24 mouse cellular contexts compared by ENCODE assay signal in genomic region chr16:95442023-95442422, GRCm38 (mm10).
DNase-seq lines count a peak whose midpoint lies in the region; ATAC-seq and TF ChIP-seq lines count a peak whose summit lies in the region.
"Had no signal": no experiment of that assay in that cellular context is flagged by ENCODE, and none has a peak within 500 bp of the region (broad histone marks: within the 10 kb centered on the region; RNA-seq: fewer than 3 reads in every experiment).

No protein-coding gene starts in this region.

- no peak for ATAC-seq in heart, embryonic 13.5 days (ENCODE audit: extremely low read depth, insufficient number of reproducible peaks, low FRiP score, low TSS enrichment)
- ATAC-seq: CD4-positive, CD25-positive, alpha-beta regulatory T cell, adult 4 months; forebrain, embryonic 13.5 days; forebrain, embryonic 16.5 days; hindbrain, embryonic 16.5 days; intestine, embryonic 15.5 days; Patski had no signal

- no peak for DNase-seq in heart, adult 2 months
- DNase-seq in heart, adult 8-10 months (ENCODE audit: low spot score) = no peak
- no peak for DNase-seq in heart, postnatal 14 days
- DNase-seq in 416B (ENCODE audit: low read depth) (peak; percentile 72), MN1 (ENCODE audit: low spot score) (no peak)
- DNase-seq: adrenal gland, postnatal 10 days; cerebellum, adult 11-12 months; cerebellum, adult 8-10 months; cerebellum, postnatal 14 days; gastrocnemius, postnatal 14 days; heart, postnatal 36 days; kidney, adult 11 months; kidney, adult 8-10 months had no signal

- intact Hi-C loops in heart, adult 2 months (cut with DNase I) = no loop called here
- intact Hi-C loops in heart, postnatal 14 days (cut with DNase I) = no loop called here

- 34% methylated on average over 4 of the region's 4 CpGs for WGBS in heart, adult 2 months
- 46% methylated on average over 4 of the region's 4 CpGs for WGBS in heart, embryonic 13.5 days

- H3K36me3 ChIP-seq in heart, adult 2 months (ENCODE audit: control insufficient read depth, insufficient read depth, low read length) = peaks cover 4% of the 10 kb centered on the region
- no peaks in the 10 kb centered on the region for H3K36me3 ChIP-seq in heart, embryonic 13.5 days
- H3K36me3 ChIP-seq: forebrain, embryonic 10.5 days; hindbrain, embryonic 10.5 days; hindbrain, embryonic 13.5 days; intestine, embryonic 15.5 days had no signal

- 0 out of 2 replicates have a peak, but pooled peaks have one; percentile 5 for TF ChIP-seq POLR2A in heart, adult 2 months (IDR thresholded peaks at IDR 0.05; ENCODE audit: insufficient read depth, low read depth, low read length)

- H3K4me2 ChIP-seq in heart, embryonic 13.5 days = no peak overlapping the region
- H3K4me2 ChIP-seq: forebrain, embryonic 13.5 days; hindbrain, embryonic 13.5 days; intestine, embryonic 15.5 days had no signal

- H3K9ac ChIP-seq in heart, adult 2 months (ENCODE audit: low read depth, low read length) = no peak overlapping the region
- H3K9ac ChIP-seq in heart, embryonic 13.5 days = no peak overlapping the region
- H3K9ac ChIP-seq: forebrain, embryonic 13.5 days; hindbrain, embryonic 13.5 days; intestine, embryonic 15.5 days had no signal

- no peak for TF ChIP-seq CTCF in heart, adult 2 months (IDR thresholded peaks at IDR 0.05)

- no peaks in the 10 kb centered on the region for H3K27me3 ChIP-seq in heart, adult 2 months (ENCODE audit: control insufficient read depth, insufficient read depth, low read length)
- no peaks in the 10 kb centered on the region for H3K27me3 ChIP-seq in heart, embryonic 13.5 days (replicated peaks)
- H3K27me3 ChIP-seq: forebrain, embryonic 13.5 days; hindbrain, embryonic 13.5 days; intestine, embryonic 15.5 days; Patski had no signal

- 0 out of 2 replicates have a peak, but pooled peaks have one; percentile 19 for TF ChIP-seq EP300 in heart, adult 2 months (IDR thresholded peaks at IDR 0.05; ENCODE audit: insufficient read depth, low read depth, low read length)

- no peak overlapping the region for H3K4me3 ChIP-seq in heart, adult 2 months
- H3K4me3 ChIP-seq in heart, embryonic 13.5 days = no peak overlapping the region
- no peak overlapping the region for H3K4me3 ChIP-seq in brown adipose tissue, adult 24 weeks (ENCODE audit: insufficient read depth, low read depth, low read length)
- H3K4me3 ChIP-seq: forebrain, embryonic 10.5 days; forebrain, embryonic 13.5 days; hindbrain, embryonic 10.5 days; hindbrain, embryonic 13.5 days; intestine, embryonic 15.5 days had no signal

- H3K4me1 ChIP-seq in heart, adult 2 months (ENCODE audit: control insufficient read depth, insufficient read depth, low read length) = peaks cover 33% of the 10 kb centered on the region
- H3K4me1 ChIP-seq in heart, embryonic 13.5 days = peaks cover 53% of the 10 kb centered on the region
- peaks cover 48% of the 10 kb centered on the region for H3K4me1 ChIP-seq in brown adipose tissue, adult 24 weeks (ENCODE audit: control insufficient read depth, insufficient read depth, insufficient read length, low read length)
- H3K4me1 ChIP-seq: forebrain, embryonic 13.5 days; hindbrain, embryonic 13.5 days had no signal

- H3K27ac ChIP-seq in heart, adult 2 months = peak overlapping the region; percentile 90
- 0 out of 2 replicates have a peak overlapping the region, but pooled peaks have one; percentile 88 for H3K27ac ChIP-seq in heart, embryonic 13.5 days (replicated peaks)
- H3K27ac ChIP-seq in brown adipose tissue, adult 24 weeks (replicated peaks; ENCODE audit: low read depth, low read length) = peak overlapping the region; percentile 86
- H3K27ac ChIP-seq: forebrain, embryonic 10.5 days; forebrain, embryonic 13.5 days; hindbrain, embryonic 10.5 days; hindbrain, embryonic 13.5 days; intestine, embryonic 15.5 days had no signal

- H3K79me2 ChIP-seq in heart, adult 2 months (replicated peaks; ENCODE audit: control insufficient read depth, insufficient read depth, low read length) = no peaks in the 10 kb centered on the region; the same call in 1 of the 2 replicates

- no peaks in the 10 kb centered on the region for H3K9me3 ChIP-seq in heart, embryonic 13.5 days
- H3K9me3 ChIP-seq: forebrain, embryonic 10.5 days; forebrain, embryonic 13.5 days; hindbrain, embryonic 10.5 days; hindbrain, embryonic 13.5 days; intestine, embryonic 15.5 days had no signal
